Mouse (Mus musculus): ENCODE measurements around the gene Igsf21. TPM values are rescaled to one million over a fixed set of nuclear protein-coding genes. Genes with fewer than 3 reads are reported as not detected.
A peak's percentile ranks its signal among the peaks of the same experiment; 100 is the strongest.

Igsf21 gene
- polyA plus RNA-seq, 1 experiment from 2014 or later = 1.00 TPM

DNA sequence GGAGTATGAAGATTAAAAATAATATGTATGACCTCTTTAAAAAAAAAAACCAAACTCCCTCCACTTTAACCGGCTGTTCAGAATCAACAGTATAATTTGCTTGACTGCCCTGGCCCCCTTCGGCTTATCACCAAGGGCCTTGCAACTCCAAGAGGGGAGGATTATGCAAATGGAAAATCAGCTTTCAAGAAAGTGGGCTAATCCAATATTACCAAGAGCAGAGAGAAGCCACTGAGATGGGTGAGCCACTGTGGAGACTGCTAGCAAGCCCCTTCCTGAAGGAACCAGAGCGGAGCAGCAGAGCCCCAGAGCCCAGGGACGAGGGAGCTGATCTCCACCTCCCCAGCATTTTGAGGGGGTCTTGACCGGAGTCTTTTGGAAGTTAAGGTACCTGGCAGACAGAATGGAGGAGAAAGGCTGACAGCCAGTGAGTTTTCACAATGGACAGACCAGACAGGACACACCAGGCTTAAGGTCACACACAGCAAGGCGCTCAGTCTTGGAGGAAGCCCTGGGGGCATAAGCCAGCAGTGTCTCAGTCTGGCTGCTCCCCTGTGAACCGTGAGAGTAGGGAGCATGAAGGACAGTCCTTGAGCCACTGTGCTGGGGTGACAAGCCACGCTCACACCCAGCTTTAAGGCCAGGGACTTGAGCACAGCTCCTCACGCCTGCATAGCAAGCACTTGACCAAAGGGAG lies 114.8 kb downstream of the Igsf21 start:
- 0 out of 2 replicates have a peak, but pooled peaks cover 3% of the 10 kb centered on the region for H3K9me3 ChIP-seq
- H3K36me3 ChIP-seq = no peaks in the 10 kb centered on the region
- peaks cover 17% of the 10 kb centered on the region for H3K27me3 ChIP-seq
- no peak overlapping the region for H3K4me3 ChIP-seq
- no peak overlapping the region for H3K9ac ChIP-seq
- no peak overlapping the region for H3K4me2 ChIP-seq
- no peak for ATAC-seq (ENCODE audit: insufficient number of reproducible peaks, insufficient read depth, low FRiP score, low TSS enrichment, low read depth)
- H3K4me1 ChIP-seq = no peaks in the 10 kb centered on the region
- H3K27ac ChIP-seq = no peak overlapping the region
- 21% methylated on average over 9 of the region's 9 CpGs for WGBS

- H3K27ac ChIP-seq = no peak overlapping the region
- H3K27me3 ChIP-seq = peaks cover 17% of the 10 kb centered on the region
- H3K9ac ChIP-seq = no peak overlapping the region
- no peaks in the 10 kb centered on the region for H3K4me1 ChIP-seq
- H3K36me3 ChIP-seq = no peaks in the 10 kb centered on the region
- H3K4me3 ChIP-seq = no peak overlapping the region
- no peak overlapping the region for H3K4me2 ChIP-seq
- ATAC-seq (ENCODE audit: insufficient number of reproducible peaks, insufficient read depth, low FRiP score, low TSS enrichment, low read depth) = no peak
- 2% methylated on average over 5 of the region's 5 CpGs for WGBS
- H3K9me3 ChIP-seq = 0 out of 2 replicates have a peak, but pooled peaks cover 2% of the 10 kb centered on the region
Measured at GRCm38 (mm10) chr4:140131201-140131600, 115.4 kb downstream of the Igsf21 start.

DNA sequence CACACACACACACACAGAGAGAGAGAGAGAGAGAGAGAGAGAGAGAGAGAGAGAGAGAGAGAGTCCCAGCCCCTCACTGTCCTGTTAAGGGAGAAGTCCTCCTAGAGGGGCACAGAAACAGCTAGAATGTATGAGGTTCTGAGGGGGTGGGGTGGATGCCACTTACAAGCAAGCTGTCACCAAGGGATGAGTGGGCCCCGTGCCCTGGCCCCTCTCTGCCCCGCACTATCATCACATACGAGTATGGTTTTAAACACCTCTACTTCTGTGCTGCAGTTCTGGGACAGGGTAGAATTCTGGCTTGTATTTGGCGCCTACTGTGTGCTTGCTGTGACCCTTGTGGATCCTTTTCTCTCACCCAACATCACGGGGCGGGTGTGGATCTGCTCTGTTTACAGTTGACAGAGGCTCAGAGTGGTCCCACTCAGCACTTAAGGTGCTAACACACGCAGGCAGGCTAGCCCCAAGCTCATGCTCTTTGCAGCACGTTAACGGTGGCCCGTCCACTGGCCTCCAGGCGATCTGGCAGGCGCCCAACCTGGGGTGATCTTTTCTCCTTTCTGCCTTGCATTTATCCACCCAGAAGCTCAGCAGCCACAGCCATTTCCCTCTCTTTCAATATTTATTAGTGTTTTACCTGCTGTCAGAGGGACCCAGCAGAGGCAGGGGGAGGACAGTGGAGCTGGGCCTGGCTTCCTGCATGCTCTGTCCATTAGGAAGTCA lies 116.9 kb downstream of the Igsf21 start:
- H3K4me2 ChIP-seq = no peak overlapping the region
- no peaks in the 10 kb centered on the region for H3K36me3 ChIP-seq
- 66% methylated on average over 12 of the region's 12 CpGs for WGBS
- no peaks in the 10 kb centered on the region for H3K9me3 ChIP-seq
- no peak for ATAC-seq (ENCODE audit: insufficient number of reproducible peaks, insufficient read depth, low FRiP score, low TSS enrichment, low read depth)
- no peak overlapping the region for H3K4me3 ChIP-seq
- H3K27ac ChIP-seq = no peak overlapping the region
- no peak overlapping the region for H3K9ac ChIP-seq
- H3K27me3 ChIP-seq = peaks cover 17% of the 10 kb centered on the region
- no peaks in the 10 kb centered on the region for H3K4me1 ChIP-seq

DNA sequence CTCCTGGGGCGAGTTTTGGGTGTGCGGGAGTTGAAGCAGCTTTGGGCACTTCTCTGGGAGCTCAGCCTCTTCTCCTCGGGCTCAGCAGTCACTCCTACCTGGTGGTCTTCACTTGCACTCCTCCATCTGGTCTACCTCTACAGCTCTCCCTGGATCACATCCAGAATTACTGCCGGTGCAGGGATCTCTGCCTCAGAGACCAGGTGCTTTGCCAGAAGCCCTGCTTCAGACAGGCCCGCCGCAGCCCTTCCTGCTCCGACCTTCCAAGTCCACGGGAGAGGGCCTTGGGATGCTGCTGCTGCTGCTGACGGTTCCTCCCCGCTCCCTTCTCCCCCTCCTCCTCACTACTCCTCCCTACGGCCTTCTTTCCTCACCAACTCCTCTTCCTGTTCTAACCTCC lies 118.5 kb downstream of the Igsf21 start:
- Histone ChIP-seq H3K36me3 (no peaks in the 10 kb centered on the region), H3K27ac (no peak overlapping the region)

GRCm38 (mm10) chr4:140125806-140126205 lies 120.8 kb downstream of the Igsf21 start:
- Histone ChIP-seq H3K27ac (no peak overlapping the region), H3K4me2 (no peak overlapping the region), H3K9ac (no peak overlapping the region), H3K27me3 (peaks cover under 1% of the 10 kb centered on the region; the same call in 1 of the 2 replicates), H3K36me3 (no peaks in the 10 kb centered on the region), H3K4me1 (no peaks in the 10 kb centered on the region), H3K4me3 (no peak overlapping the region), H3K9me3 (no peaks in the 10 kb centered on the region)
- WGBS = 86% methylated on average over 7 of the region's 7 CpGs
- ATAC-seq (ENCODE audit: insufficient number of reproducible peaks, insufficient read depth, low FRiP score, low TSS enrichment, low read depth) = no peak

More for the DNA sequence above, 118.5 kb downstream of the Igsf21 start:
- 71% methylated on average over 11 of the region's 11 CpGs for WGBS
- Histone ChIP-seq H3K4me3 (no peak overlapping the region), H3K9ac (no peak overlapping the region), H3K4me2 (no peak overlapping the region), H3K4me1 (no peaks in the 10 kb centered on the region), H3K27me3 (peaks cover 17% of the 10 kb centered on the region), H3K9me3 (no peaks in the 10 kb centered on the region)
- ATAC-seq (ENCODE audit: insufficient number of reproducible peaks, insufficient read depth, low FRiP score, low TSS enrichment, low read depth) = no peak

- no peak overlapping the region for H3K4me3 ChIP-seq
- peaks cover 7% of the 10 kb centered on the region; the same call in 1 of the 2 replicates for H3K4me1 ChIP-seq
- no peak overlapping the region for H3K27ac ChIP-seq
- no peak for ATAC-seq (ENCODE audit: insufficient number of reproducible peaks, insufficient read depth, low FRiP score, low TSS enrichment, low read depth)
- H3K9me3 ChIP-seq = no peaks in the 10 kb centered on the region
- H3K36me3 ChIP-seq = no peaks in the 10 kb centered on the region
- no peak overlapping the region for H3K4me2 ChIP-seq
- H3K9ac ChIP-seq = no peak overlapping the region
- 76% methylated on average over 5 of the region's 5 CpGs for WGBS
- no peaks in the 10 kb centered on the region for H3K27me3 ChIP-seq
Measured at GRCm38 (mm10) chr4:140122534-140122933, 124.0 kb downstream of the Igsf21 start.

- Histone ChIP-seq H3K4me1 (peaks cover 7% of the 10 kb centered on the region; the same call in 1 of the 2 replicates), H3K36me3 (no peaks in the 10 kb centered on the region), H3K27ac (no peak overlapping the region), H3K9me3 (no peaks in the 10 kb centered on the region), H3K4me2 (no peak overlapping the region), H3K27me3 (0 out of 2 replicates have a peak, but pooled peaks cover 4% of the 10 kb centered on the region), H3K9ac (no peak overlapping the region), H3K4me3 (no peak overlapping the region)
- 90% methylated on average over 7 of the region's 7 CpGs for WGBS
- ATAC-seq (ENCODE audit: insufficient number of reproducible peaks, insufficient read depth, low FRiP score, low TSS enrichment, low read depth) = no peak
Measured at GRCm38 (mm10) chr4:140117275-140117691, 129.3 kb downstream of the Igsf21 start.

DNA sequence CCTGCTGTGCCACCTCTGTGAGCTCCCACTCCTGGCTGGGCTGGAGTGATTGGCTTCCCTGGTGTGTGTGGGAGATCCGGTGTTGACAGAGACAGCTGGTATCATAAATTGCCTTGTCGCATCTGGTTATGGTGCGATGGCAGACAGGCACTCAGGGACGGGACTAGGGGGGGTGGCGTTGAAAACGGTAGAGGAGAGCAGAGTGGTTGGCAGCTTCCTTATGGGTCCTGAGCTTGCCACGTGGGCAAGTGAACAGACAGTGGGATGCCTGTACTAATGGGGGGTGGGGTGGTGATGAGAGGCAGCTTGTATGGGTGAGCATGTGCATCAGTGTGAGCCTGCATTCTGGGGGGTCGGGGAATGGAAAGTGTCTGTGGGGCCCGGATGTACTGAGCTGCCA lies 130.8 kb downstream of the Igsf21 start:
- ATAC-seq (ENCODE audit: insufficient number of reproducible peaks, insufficient read depth, low FRiP score, low TSS enrichment, low read depth) = no peak
- Histone ChIP-seq H3K4me3 (no peak overlapping the region), H3K36me3 (no peaks in the 10 kb centered on the region), H3K27me3 (peaks cover 15% of the 10 kb centered on the region), H3K9ac (no peak overlapping the region), H3K4me1 (peaks cover 7% of the 10 kb centered on the region; the same call in 1 of the 2 replicates), H3K9me3 (peaks cover 5% of the 10 kb centered on the region), H3K27ac (no peak overlapping the region), H3K4me2 (no peak overlapping the region)
- 73% methylated on average over 9 of the region's 9 CpGs for WGBS

- H3K4me1 ChIP-seq = peaks cover 7% of the 10 kb centered on the region; the same call in 1 of the 2 replicates
- no peak overlapping the region for H3K4me2 ChIP-seq
- peaks cover 5% of the 10 kb centered on the region for H3K9me3 ChIP-seq
- no peaks in the 10 kb centered on the region for H3K36me3 ChIP-seq
- no peak overlapping the region for H3K9ac ChIP-seq
- peaks cover 21% of the 10 kb centered on the region for H3K27me3 ChIP-seq
- H3K27ac ChIP-seq = no peak overlapping the region
- H3K4me3 ChIP-seq = no peak overlapping the region
- 94% methylated on average over 6 of the region's 6 CpGs for WGBS
- no peak for ATAC-seq (ENCODE audit: insufficient number of reproducible peaks, insufficient read depth, low FRiP score, low TSS enrichment, low read depth)
Measured at GRCm38 (mm10) chr4:140115053-140115452, 131.5 kb downstream of the Igsf21 start.

DNA sequence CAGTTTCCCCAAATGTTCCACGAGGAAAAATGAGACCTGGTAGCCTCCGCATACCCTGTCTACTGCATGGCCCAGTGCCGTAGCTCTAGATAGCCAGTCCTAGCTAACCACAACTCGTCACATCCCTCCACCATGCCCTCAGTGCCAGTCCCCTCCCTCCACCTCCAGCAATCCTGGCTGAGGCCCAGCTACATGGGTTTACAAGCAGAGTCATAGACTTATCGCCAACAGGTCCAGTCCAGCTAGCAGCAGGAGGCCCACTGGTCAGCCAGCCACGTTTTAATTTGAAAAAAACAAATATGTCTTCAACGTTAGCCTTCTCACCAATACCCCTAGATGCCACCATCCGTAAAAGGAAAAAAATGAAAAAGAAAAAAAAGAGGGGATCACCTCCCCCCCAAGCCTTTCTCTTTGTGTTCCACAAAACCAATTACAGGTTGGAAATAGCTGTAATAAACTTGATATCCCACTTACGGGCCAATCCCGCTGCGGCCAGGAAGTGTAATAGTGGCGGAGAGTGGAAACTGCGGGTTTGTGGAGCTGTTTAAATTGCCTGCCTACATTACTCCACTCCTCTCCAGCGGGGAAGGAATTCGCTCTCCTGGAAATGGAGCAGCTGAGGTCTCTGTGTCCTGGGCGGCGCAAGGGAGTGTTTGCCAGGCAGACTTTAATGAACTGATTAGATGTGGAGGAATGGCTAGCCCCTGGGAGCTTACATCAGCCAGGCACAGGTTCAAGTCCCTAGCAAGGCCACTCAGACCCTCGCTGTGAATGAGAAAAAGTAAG lies 132.7 kb downstream of the Igsf21 start:
- H3K27ac ChIP-seq = no peak overlapping the region
- WGBS = 80% methylated on average over 18 of the region's 18 CpGs
- no peak overlapping the region for H3K9ac ChIP-seq
- H3K4me2 ChIP-seq = no peak overlapping the region
- no peak overlapping the region for H3K4me3 ChIP-seq
- peaks cover 5% of the 10 kb centered on the region for H3K9me3 ChIP-seq
- no peak for ATAC-seq (ENCODE audit: insufficient number of reproducible peaks, insufficient read depth, low FRiP score, low TSS enrichment, low read depth)
- H3K36me3 ChIP-seq = no peaks in the 10 kb centered on the region
- peaks cover 8% of the 10 kb centered on the region for H3K4me1 ChIP-seq
- peaks cover 33% of the 10 kb centered on the region for H3K27me3 ChIP-seq

GRCm38 (mm10) chr4:140109626-140109948 lies 137.0 kb downstream of the Igsf21 start:
- H3K27ac ChIP-seq = no peak overlapping the region
- 0 out of 2 replicates have a peak overlapping the region, but pooled peaks have one; percentile 18 for H3K4me3 ChIP-seq
- peaks cover 5% of the 10 kb centered on the region for H3K9me3 ChIP-seq
- peaks cover 20% of the 10 kb centered on the region for H3K4me1 ChIP-seq
- H3K27me3 ChIP-seq = peaks cover 67% of the 10 kb centered on the region
- WGBS = 47% methylated on average over 6 of the region's 6 CpGs
- no peak overlapping the region for H3K9ac ChIP-seq
- H3K36me3 ChIP-seq = no peaks in the 10 kb centered on the region
- ATAC-seq (ENCODE audit: insufficient number of reproducible peaks, insufficient read depth, low FRiP score, low TSS enrichment, low read depth) = no peak
- H3K4me2 ChIP-seq = peak overlapping the region; percentile 46

All from embryonic facial prominence, embryonic 13.5 days (tissue).